Comparison of ENCODE assay signal across 14 mouse cellular contexts in the genomic region with DNA sequence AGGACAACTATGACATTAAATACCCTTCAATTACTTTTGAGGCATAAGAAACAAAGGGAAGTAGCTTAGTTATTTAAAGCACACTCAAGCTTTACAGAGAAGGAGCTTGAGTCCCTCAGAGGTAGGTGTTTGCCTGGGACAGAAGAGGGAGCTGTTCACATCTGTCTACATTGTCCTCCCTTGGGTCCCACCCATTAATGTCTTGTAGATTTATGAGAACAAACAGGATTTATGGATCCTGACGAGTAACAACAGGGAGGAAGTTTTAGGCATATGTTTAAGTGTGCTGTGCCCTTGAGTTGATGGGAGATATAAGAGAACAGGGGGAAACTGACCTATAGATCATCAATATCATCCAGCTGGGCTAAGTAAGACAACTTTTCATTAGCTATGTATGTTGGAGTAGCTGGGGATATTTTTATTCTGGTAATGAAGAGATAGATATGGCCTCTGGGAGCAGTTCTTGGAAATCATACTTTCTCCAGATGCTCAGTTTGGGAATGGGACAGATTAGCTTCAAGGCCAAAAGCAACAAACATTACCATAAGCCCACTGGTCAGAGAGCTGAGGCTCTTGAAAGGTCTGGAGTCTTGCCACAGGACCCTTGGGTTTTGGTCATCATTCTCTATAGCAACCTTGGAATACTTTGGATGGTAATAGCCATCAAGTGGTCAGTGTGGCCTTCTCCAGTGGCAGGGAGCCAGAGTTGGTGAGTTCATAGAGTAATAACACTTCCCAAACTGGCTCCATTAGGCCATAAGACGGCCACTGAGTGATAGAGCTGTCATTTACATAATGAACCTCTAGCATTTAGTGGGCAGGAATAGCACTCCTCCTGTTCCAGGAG.
DNase-seq lines count a peak whose midpoint lies in the region; ATAC-seq and TF ChIP-seq lines count a peak whose summit lies in the region.
"Had no signal": no experiment of that assay in that cellular context is flagged by ENCODE, and none has a peak within 500 bp of the region (broad histone marks: within the 10 kb centered on the region; RNA-seq: fewer than 3 reads in every experiment).

No protein-coding gene starts in this region.

- 0 out of 2 replicates have a peak, but pooled peaks have one; percentile 6 for TF ChIP-seq CTCF in heart, adult 2 months (IDR thresholded peaks at IDR 0.05)

- H3K9ac ChIP-seq in heart, adult 2 months (ENCODE audit: low read depth, low read length): no peak overlapping the region
- H3K9ac ChIP-seq in limb, embryonic 14.5 days (ENCODE audit: low read depth, low read length, severe bottlenecking): no peak overlapping the region
- H3K9ac ChIP-seq: heart, embryonic 13.5 days; hindbrain, embryonic 13.5 days; limb, embryonic 12.5 days; neural tube, embryonic 12.5 days had no signal

- TF ChIP-seq EP300 in heart, adult 2 months (IDR thresholded peaks at IDR 0.05; ENCODE audit: insufficient read depth, low read depth, low read length): no peak

- peak in 1 of 2 experiments; percentile 5 for DNase-seq in heart, adult 2 months
- no peak for DNase-seq in heart, adult 11 months
- DNase-seq in limb, embryonic 14.5 days (ENCODE audit: low spot score): peak; percentile 13
- no peak for DNase-seq in limb, embryonic 10.5 days (ENCODE audit: low spot score)
- DNase-seq in gastrocnemius, postnatal 14 days: peak; percentile 44
- DNase-seq in kidney, postnatal 4 days: peak; percentile 45 to 54
- DNase-seq in cerebellum, adult 8-10 months: no peak
- DNase-seq: cerebellum, adult 18-20 months; thymus, postnatal 25 days had no signal

- ATAC-seq in limb, embryonic 14.5 days (ENCODE audit: low FRiP score, low read depth): no peak; the same call in 1 of the 2 replicates

- no peak overlapping the region for H3K4me2 ChIP-seq in limb, embryonic 14.5 days (replicated peaks; ENCODE audit: low read depth, low read length, severe bottlenecking)
- H3K4me2 ChIP-seq: heart, embryonic 13.5 days; hindbrain, embryonic 13.5 days; limb, embryonic 12.5 days; neural tube, embryonic 12.5 days had no signal

- no peaks in the 10 kb centered on the region for H3K79me2 ChIP-seq in heart, adult 2 months (replicated peaks; ENCODE audit: control insufficient read depth, insufficient read depth, low read length)

- H3K9me3 ChIP-seq in limb, embryonic 14.5 days (ENCODE audit: control insufficient read depth, low read length): no peaks in the 10 kb centered on the region
- no peaks in the 10 kb centered on the region for H3K9me3 ChIP-seq in limb, embryonic 10.5 days (replicated peaks)
- H3K9me3 ChIP-seq: embryonic facial prominence, embryonic 10.5 days; heart, embryonic 13.5 days; hindbrain, embryonic 13.5 days; limb, embryonic 12.5 days; neural tube, embryonic 12.5 days had no signal

- peaks cover 2% of the 10 kb centered on the region; the same call in 1 of the 2 replicates for H3K4me1 ChIP-seq in heart, adult 2 months (ENCODE audit: control insufficient read depth, insufficient read depth, low read length)
- no peaks in the 10 kb centered on the region for H3K4me1 ChIP-seq in limb, embryonic 14.5 days (ENCODE audit: control insufficient read depth, insufficient read depth, low read length)
- peaks cover 15% of the 10 kb centered on the region for H3K4me1 ChIP-seq in limb, embryonic 10.5 days
- H3K4me1 ChIP-seq: limb, embryonic 12.5 days; neural tube, embryonic 12.5 days had no signal

- H3K36me3 ChIP-seq in heart, adult 2 months (ENCODE audit: control insufficient read depth, insufficient read depth, low read length): peaks cover 2% of the 10 kb centered on the region; the same call in 1 of the 2 replicates
- no peaks in the 10 kb centered on the region for H3K36me3 ChIP-seq in limb, embryonic 14.5 days (ENCODE audit: control insufficient read depth, insufficient read depth, low read length)
- H3K36me3 ChIP-seq in limb, embryonic 10.5 days: no peaks in the 10 kb centered on the region
- H3K36me3 ChIP-seq: embryonic facial prominence, embryonic 10.5 days; heart, embryonic 13.5 days; hindbrain, embryonic 13.5 days; limb, embryonic 12.5 days; neural tube, embryonic 12.5 days had no signal

- no peak overlapping the region for H3K27ac ChIP-seq in heart, adult 2 months
- H3K27ac ChIP-seq in limb, embryonic 14.5 days (replicated peaks; ENCODE audit: low read depth, low read length): no peak overlapping the region
- H3K27ac ChIP-seq in limb, embryonic 10.5 days: no peak overlapping the region
- H3K27ac ChIP-seq: embryonic facial prominence, embryonic 10.5 days; heart, embryonic 13.5 days; hindbrain, embryonic 13.5 days; limb, embryonic 12.5 days; neural tube, embryonic 12.5 days had no signal

- intact Hi-C loops in heart, adult 2 months (cut with DNase I): no loop called here
- intact Hi-C loops in gastrocnemius, postnatal 14 days (cut with DNase I; ENCODE audit: low total_unique reads): no loop called here

- WGBS in heart, adult 2 months: 40% methylated on average over 2 of the region's 2 CpGs
- 31% methylated on average over 2 of the region's 2 CpGs for WGBS in limb, embryonic 14.5 days
- 38% methylated on average over 2 of the region's 2 CpGs for WGBS in limb, embryonic 10.5 days

- no peaks in the 10 kb centered on the region for H3K27me3 ChIP-seq in heart, adult 2 months (ENCODE audit: control insufficient read depth, insufficient read depth, low read length)
- no peaks in the 10 kb centered on the region for H3K27me3 ChIP-seq in limb, embryonic 14.5 days (ENCODE audit: control insufficient read depth, insufficient read depth, low read length)
- no peaks in the 10 kb centered on the region for H3K27me3 ChIP-seq in limb, embryonic 10.5 days (ENCODE audit: low read depth, poor library complexity, severe bottlenecking)
- H3K27me3 ChIP-seq: heart, embryonic 13.5 days; hindbrain, embryonic 13.5 days; limb, embryonic 12.5 days; neural tube, embryonic 12.5 days had no signal

- no peak overlapping the region for H3K4me3 ChIP-seq in heart, adult 2 months
- H3K4me3 ChIP-seq in limb, embryonic 14.5 days (replicated peaks; ENCODE audit: low read length): no peak overlapping the region
- no peak overlapping the region for H3K4me3 ChIP-seq in limb, embryonic 10.5 days
- H3K4me3 ChIP-seq: embryonic facial prominence, embryonic 10.5 days; heart, embryonic 13.5 days; hindbrain, embryonic 13.5 days; limb, embryonic 12.5 days; neural tube, embryonic 12.5 days had no signal

- no peak for TF ChIP-seq POLR2A in heart, adult 2 months (IDR thresholded peaks at IDR 0.05; ENCODE audit: insufficient read depth, low read depth, low read length)
- TF ChIP-seq POLR2A in limb, embryonic 14.5 days (IDR thresholded peaks at IDR 0.05; ENCODE audit: borderline replicate concordance, extremely low read depth, insufficient read depth, insufficient read length): no peak

Comparison
In these comparisons a context has a peak if more than half of its experiments do, and no peak if none do; other contexts are left out.
1. DNase-seq: peak in limb, embryonic 14.5 days (single experiment), gastrocnemius, postnatal 14 days (single experiment) and kidney, postnatal 4 days (2 of 2); none in heart, adult 11 months (single experiment), limb, embryonic 10.5 days (single experiment) and cerebellum, adult 8-10 months (single experiment).